Mouse (Mus musculus): ENCODE results near the gene Gm4894.

Gene Gm4894

GRCm38 (mm10) chr9:49250231-49250630 is at the start of gene Gm4894:
Gene Gm4894 (plus strand): TSS chr9:49250531.
- no peak for DNase-seq

GRCm38 (mm10) chr9:49206331-49206730 is 44.0 kb upstream of the Gm4894 start:
- DNase-seq, result no peak

GRCm38 (mm10) chr9:49211493-49211892 is 38.8 kb upstream of the Gm4894 start:
- DNase-seq, result no peak

GRCm38 (mm10) chr9:49214734-49215133 is 35.6 kb upstream of the Gm4894 start:
- no peak for DNase-seq

- no peak for DNase-seq
Observed at GRCm38 (mm10) chr9:49217626-49218607, 32.4 kb upstream of the Gm4894 start.

GRCm38 (mm10) chr9:49224488-49224887 is 25.8 kb upstream of the Gm4894 start:
- DNase-seq, result no peak

GRCm38 (mm10) chr9:49227442-49227841 is 22.9 kb upstream of the Gm4894 start:
- DNase-seq, result no peak

GRCm38 (mm10) chr9:49229054-49229453 is 21.3 kb upstream of the Gm4894 start:
- no peak for DNase-seq

GRCm38 (mm10) chr9:49246839-49247238 is 3.5 kb upstream of the Gm4894 start:
- peak; percentile 73 for DNase-seq

- DNase-seq, result no peak
Observed at GRCm38 (mm10) chr9:49268949-49269348, 18.6 kb downstream of the Gm4894 start.

GRCm38 (mm10) chr9:49273566-49273965 is 23.2 kb downstream of the Gm4894 start:
- no peak for DNase-seq

- DNase-seq, result no peak
Observed at GRCm38 (mm10) chr9:49275976-49276375, 25.6 kb downstream of the Gm4894 start.

GRCm38 (mm10) chr9:49276542-49277334 is 26.4 kb downstream of the Gm4894 start:
- no peak for DNase-seq

- DNase-seq, result no peak
Observed at GRCm38 (mm10) chr9:49295101-49295500, 44.8 kb downstream of the Gm4894 start.

GRCm38 (mm10) chr9:49307576-49307975 is 57.2 kb downstream of the Gm4894 start:
- no peak for DNase-seq

- no peak for DNase-seq
Observed at GRCm38 (mm10) chr9:49310821-49311220, 60.5 kb downstream of the Gm4894 start.

- DNase-seq, result no peak
Observed at GRCm38 (mm10) chr9:49318638-49319037, 68.3 kb downstream of the Gm4894 start.

Data from kidney, adult 18-20 months (tissue).